Mouse (Mus musculus): ENCODE data around the gene Krt77.

DNA sequence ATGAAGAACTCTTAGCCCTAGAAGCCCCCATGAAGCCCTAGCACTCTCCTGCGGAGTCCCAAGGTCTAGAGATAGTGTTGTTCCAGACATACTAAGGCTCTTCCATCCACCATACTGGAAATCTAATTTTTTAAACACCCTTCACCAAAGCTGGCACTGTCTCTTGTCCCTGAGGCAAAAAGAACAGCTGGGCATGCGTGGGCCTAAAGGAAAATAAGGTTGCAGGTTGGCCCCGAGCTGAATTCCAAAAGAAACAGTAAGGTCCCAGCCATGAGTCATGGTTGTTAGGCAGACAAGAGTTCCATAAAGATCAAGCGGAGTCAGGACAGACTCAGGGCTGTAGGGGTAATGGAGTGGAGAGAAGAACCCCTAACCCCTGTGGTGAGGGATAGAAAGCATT is 3.7 kb upstream of the Krt77 start:
- TF ChIP-seq CTCF (IDR thresholded peaks at IDR 0.05; ENCODE audit: extremely low read depth, insufficient read depth, low read length) (no peak), POLR2A (IDR thresholded peaks at IDR 0.05; ENCODE audit: extremely low read depth, insufficient read depth, low read length) (no peak)

Data from cortical plate, adult 2 months (tissue).